Mouse (Mus musculus) left cerebral cortex, adult 11 months (tissue): ENCODE data around the gene Erich2.
"Not testable (repeated sequence)": the region's sequence is repeated elsewhere in the genome, so short reads cannot be mapped to it uniquely, and the experiment has no call there.

Experiments
- DNase-seq: peaks from one replicate; pipeline ENCODE4 v3.0.0; 2022; ENCODE audit warnings: low spot score

The Erich2 gene

DNA sequence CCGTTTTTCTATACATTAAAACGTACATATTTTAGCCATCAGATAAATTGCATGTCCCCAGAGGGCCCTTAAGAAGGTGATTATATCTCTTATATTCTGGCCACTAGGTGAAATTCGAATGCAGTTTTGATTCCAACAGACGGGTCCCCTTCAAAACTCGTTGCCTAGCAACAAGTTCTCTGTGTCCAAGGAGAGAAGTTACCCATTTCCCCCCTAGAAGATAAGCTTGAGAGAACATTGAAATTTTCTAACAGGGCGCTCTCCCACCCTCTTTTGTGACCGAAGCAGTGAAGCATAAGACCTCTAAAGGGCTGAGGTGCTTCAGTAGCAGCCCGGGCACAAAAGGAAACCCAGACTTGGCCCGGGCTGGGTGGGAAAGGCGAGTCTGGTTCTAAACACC is at the start of gene Erich2:
TSS of gene Erich2 (plus strand) at position 324 of the 400 bp plus-strand sequence.
- no peak for DNase-seq

GRCm38 (mm10) chr2:70463606-70464005 is 45.0 kb upstream of the Erich2 start:
- DNase-seq = no peak

- DNase-seq = no peak
Measured at GRCm38 (mm10) chr2:70471136-70471535, 37.5 kb upstream of the Erich2 start.

DNA sequence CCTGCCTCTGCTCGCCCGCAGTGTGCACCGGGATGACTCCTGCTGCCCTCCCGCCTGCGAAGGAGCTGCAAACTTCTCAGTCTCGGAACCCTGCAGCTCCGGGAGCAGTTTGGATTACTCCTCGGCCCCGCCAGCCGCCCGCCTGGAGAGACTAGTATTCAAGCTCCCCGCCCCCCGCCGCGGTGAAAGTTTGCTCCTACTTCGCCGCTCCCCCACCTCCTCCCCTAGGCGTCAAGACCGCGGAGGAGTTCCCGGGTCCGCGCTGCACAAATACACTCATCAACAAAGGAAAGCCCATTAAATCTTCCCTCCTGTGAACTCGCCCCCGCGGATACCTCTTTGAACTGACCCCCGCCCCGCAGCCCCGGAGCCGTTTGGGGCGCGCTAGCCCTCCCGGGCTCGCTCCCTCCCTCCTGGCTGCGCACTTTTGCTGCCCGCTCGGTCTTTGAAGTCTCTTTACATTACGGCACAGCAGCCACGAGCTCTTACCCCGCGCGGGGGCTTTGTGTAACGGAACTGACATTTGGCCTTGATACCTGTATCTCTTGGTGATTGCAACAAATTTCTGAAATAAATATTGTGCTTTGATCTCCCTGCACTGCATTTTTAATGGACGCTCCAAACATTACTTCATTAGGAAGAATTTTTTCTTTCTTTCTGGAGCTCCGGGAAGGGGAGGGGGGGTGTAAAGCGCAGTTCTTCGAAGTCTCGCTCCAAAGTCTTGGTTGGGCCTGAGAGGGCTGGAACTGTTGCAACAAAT is 36.6 kb upstream of the Erich2 start:
- DNase-seq = no peak

GRCm38 (mm10) chr2:70497715-70498318 is 10.8 kb upstream of the Erich2 start:
- DNase-seq = no peak

DNA sequence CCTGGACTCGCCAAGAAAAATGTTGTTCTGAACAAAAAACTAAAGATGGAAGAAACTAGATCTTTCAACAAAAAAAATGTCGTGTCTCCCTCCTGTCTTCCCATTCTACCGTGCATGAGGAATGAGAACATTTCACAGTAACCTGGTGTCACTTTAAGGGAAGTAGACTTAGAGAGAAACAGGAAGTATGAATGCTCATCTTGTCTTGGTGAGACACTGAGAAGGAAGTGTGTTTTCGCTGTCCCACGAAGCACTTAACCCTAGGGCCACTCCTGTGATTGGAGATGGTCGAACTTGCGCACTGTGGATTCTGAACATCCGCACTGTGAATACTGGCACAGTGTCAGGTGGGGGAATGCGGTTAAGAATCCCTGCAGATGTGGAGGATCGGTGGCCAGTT is 5.2 kb upstream of the Erich2 start:
- DNase-seq = no peak

DNA sequence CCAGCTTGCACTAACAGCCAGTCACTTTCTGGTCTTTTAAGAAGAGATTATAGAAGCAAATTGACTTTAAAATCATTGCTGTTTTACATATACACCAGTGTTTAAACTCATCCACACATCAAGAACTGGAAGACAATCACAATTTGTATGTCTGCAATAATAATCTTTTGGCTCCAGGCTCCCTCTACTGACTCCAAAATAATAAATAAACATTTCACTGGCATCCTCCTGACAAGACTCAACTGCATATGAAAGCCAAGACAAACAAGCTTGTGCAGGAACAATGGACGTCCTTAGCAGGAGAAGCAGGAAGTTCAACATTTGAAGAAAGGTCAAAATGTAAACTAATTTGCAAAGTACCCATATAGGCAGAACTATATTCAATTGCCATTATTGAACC is 3.4 kb upstream of the Erich2 start:
- no peak for DNase-seq

- no peak for DNase-seq
Measured at GRCm38 (mm10) chr2:70505896-70506295, 2.7 kb upstream of the Erich2 start.

GRCm38 (mm10) chr2:70506372-70506771 is 2.2 kb upstream of the Erich2 start:
- DNase-seq = no peak

- peak; percentile 11 for DNase-seq
Measured at GRCm38 (mm10) chr2:70509021-70509632, 508 bp downstream of the Erich2 start.

- not testable (repeated sequence) for DNase-seq
Measured at GRCm38 (mm10) chr2:70538283-70538682, 29.7 kb downstream of the Erich2 start.

DNA sequence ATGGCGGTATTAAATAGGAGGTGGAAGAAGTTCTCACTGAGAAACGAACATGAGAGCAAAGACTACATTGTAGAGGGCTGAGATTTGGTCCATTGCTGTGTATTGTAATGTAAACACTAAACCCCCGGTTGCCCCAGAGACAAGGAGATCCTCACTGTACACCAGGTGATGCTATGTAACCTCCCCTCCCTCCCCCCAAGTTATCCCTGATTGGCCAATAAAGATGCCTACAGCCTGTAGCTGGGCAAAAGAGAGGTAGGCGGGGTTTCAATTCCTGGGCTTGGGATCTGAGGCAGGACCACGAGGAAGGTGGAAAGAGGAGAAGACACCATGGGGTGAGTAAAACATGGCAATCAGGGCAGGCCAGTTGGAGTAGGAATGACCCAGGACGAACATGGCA is 42.1 kb downstream of the Erich2 start:
- no peak for DNase-seq

GRCm38 (mm10) chr2:70551446-70551845 is 42.8 kb downstream of the Erich2 start:
- DNase-seq = no peak

DNA sequence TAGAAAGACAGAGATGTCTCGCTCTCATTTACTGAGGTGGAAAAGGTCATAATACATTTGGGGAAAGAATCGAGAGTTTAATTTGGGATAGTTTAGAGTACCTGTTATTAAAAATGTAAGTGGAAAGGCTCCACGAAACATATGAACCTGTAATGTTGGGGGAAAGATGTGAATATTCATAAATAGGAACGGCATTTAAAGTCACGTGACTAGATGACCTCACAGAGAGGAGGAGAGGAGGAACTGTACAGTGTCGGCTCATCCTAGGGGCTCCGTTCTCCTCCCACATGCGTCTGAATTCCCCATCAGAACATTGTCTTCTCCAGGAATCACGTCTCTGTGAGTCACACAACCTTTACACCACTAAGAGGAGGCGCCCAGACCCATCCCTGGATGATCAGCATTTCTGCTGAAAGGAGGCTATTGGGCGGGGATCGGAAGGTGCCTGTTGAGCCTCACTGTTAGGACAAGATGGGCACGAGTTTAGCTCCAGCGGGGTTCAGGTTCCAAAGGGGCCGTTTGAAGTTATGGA is 43.5 kb downstream of the Erich2 start:
- no peak for DNase-seq

DNA sequence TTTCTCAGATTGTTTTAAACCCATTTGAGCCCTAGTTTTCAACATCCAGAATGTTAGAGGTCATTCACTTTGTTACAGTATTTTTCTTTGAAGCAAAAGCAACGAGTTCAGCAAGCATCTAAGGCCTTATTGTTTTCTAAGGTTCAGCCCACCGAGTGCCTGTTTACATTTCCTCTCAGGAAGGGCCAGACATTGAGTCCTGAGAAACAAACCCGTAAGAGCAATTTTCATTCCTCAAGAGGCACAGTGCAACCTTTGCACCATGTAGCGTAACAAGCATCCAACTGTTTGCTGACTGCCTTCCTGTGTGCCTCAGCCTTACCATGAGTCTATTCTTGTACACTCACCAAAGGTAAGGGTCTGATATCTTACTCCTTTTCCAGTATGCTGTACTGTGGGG is 44.2 kb downstream of the Erich2 start, which contains the start of gene Gad1:
TSS of gene Gad1 (plus strand) at position 301 of the 400 bp plus-strand sequence.
- DNase-seq = no peak

GRCm38 (mm10) chr2:70553826-70554225 is 45.2 kb downstream of the Erich2 start:
- DNase-seq = no peak

DNA sequence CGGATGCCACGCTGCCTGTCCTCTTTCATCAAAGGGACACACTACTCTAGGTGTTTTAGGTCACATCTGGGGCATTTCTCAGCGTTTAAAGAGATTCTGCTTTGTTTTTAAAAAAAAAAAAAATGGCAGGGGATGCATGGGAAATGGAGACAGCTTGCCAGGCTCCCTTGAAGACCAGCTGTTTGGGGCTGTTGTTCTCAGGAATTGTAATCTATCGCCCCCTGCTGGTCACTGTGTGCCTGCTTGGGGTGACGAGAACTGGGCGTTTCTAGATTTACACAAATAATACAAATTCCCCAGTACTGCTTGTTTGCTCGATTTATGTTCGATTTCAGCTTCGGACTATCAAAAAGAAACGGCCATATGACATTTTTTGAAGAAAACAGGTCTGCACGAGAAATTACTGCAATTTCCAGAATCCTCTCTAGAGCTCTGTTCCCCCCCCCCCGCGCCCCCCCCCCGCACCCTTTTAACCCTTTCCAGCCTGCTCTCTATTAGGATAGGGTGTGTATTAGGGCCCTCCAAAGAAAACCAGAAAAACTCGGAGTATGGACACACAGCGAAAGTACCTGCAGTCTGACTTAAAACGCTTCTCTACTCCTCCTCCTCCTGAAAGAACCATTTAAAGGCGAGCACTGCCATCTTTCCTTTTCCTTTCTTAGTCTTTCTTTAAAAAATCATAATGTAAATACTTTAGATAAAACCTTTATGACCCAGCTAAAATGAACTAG is 49.7 kb downstream of the Erich2 start:
- peak; percentile 78 for DNase-seq

DNA sequence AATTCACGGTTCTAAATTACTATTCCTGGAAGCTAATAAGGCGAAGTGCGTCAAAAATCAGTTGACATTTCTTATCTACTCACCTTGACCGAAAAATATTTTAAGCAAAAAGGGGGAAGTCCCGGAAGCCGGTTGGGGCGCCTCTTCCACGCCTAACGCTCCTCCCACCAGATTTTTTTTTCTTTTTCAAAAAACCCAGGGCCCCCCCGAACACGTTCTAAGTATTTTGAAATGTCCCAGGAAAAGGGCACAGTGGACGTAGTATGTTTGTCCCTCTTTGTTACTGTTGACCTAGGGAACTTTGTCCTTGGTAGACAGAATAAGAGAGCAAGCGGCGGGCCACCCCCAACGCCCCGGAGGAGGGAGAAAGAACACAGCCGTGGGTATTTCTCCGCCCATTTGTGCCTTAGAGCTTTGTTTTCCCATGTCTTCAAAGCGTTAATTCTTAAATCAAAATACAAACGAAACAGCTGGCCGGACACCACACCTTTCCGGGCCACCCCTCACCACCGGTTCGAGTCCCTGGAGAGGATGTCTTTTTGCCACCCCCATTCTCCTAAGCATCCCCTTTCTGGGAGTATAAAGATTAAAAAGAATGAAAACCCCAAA is 50.3 kb downstream of the Erich2 start:
- DNase-seq = no peak

DNA sequence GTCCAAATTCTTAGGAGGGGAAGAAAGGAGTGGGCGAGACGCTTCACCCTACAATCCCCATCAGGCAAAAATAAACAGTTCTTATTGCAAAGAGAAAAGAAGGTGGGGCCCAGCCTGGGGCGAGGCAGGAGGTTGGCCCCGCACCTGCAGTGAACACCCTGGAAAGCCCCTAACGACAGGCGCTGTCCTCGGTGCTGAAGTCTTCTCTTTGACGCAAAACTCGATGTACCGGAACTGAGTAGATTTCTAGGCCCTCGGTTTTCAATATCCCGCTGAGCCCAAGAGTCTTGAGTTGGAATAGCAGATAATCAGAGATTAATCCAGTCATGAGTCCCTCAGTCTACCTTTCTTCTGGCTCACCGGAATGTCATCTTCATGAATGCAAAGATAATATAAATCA is 50.9 kb downstream of the Erich2 start:
- no peak for DNase-seq

DNA sequence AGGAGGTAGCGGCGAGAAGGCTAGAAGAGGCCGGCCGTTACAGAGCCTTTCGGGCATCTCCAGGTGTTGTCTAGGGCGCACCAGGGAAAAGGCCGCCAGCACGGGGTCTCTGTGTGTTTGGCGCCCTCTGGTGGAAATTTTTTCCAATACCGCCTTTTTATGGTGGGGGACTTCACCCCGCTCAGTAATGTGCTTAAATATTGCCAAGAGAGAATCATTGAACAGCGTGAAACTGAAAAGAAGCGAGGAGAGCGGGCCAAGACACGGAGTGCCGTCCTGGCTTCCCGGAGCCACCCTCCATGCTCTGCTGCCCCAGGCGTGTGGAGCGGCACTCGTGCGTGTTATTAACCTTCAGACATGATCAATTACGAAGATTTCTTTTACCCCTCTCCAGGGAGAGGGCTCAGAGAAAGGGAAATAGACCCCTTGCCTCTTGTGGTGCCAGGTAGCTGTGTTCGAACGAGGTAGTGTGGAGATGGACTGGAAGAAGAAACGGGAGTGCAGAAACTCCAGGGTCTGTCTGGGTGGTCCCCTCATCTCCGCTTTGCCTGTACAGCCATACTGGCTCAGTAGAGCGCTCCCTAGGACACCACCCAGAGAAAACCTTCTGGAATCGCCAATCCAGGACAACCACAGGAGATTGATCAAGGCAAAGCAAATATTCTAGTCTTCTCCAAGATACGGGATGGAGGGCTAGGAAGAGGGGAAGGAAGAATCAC is 52.6 kb downstream of the Erich2 start:
- no peak for DNase-seq

DNA sequence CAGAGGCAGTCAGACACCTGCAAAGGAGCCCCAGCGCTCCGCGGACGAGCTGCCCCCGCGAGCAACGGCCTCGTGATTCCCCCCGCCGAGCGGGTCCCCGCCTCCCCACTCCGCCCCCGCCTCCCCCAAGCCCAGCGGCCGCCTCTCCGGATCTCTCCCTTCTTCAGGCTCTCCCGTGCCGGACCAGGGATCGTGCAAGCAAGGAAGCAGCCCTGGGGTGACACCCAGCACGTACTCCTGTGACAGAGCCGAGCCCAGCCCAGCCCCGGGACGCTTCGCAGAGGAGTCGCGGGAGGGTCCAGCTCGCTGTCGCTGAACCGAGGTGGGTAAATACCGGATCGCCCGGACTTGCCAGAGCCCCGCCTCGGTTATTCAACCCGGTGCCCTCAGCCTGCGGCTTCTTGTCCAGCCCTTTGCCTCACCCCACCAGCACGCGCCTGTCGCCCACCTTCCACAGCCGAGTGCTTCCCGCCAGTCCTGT is 53.4 kb downstream of the Erich2 start:
- no peak for DNase-seq
